Mouse (Mus musculus) midbrain, embryonic 14.5 days (tissue): ENCODE measurements at regions not wholly inside any gene's neighbourhood (a gene's known extent, or its start where the extent isn't known, plus 50 kb on each side); places are given as distances from the start of the nearest gene placed in this dataset.
"Not testable (repeated sequence)": the region's sequence is repeated elsewhere in the genome, so short reads cannot be mapped to it uniquely, and the experiment has no call there.

Source experiments
- ATAC-seq: fragments of 200-750 bp; cut with Nextera tagmentation; 2 replicates; pipeline ENCODE4 v1.8.0; 2017; ENCODE audit warnings: moderate number of reproducible peaks, moderate library complexity; ENCODE audit not compliant: low FRiP score, low TSS enrichment
- DNase-seq: peaks from one replicate; pipeline ENCODE4 v3.0.0-alpha.2; 2015
- H3K27ac ChIP-seq: fragments of 300-500 bp; sonication (generic); replicated peaks from 2 replicates; pipeline ENCODE4 v1.5.1; 2014; ENCODE audit warnings: mild to moderate bottlenecking, low read depth, low read length, moderate library complexity
- H3K27me3 ChIP-seq: fragments of 300-500 bp; sonication (generic); 2 replicates; pipeline ENCODE4 v1.6.1; 2014; ENCODE audit warnings: low read length, control low read depth, mixed read lengths; ENCODE audit not compliant: control insufficient read depth, insufficient read depth
- H3K36me3 ChIP-seq: fragments of 300-500 bp; sonication (generic); 2 replicates; pipeline ENCODE4 v1.6.1; 2014; ENCODE audit warnings: low read length, control low read depth; ENCODE audit not compliant: control insufficient read depth, insufficient read depth
- H3K4me1 ChIP-seq: fragments of 300-500 bp; sonication (generic); 2 replicates; pipeline ENCODE4 v1.6.1; 2014; ENCODE audit warnings: mild to moderate bottlenecking, antibody characterized with exemption, low read length, control low read depth; ENCODE audit not compliant: control insufficient read depth, insufficient read depth
- H3K4me2 ChIP-seq: fragments of 300-500 bp; sonication (generic); 2 replicates; pipeline ENCODE4 v1.6.1; 2014; ENCODE audit warnings: mild to moderate bottlenecking, low read length, moderate library complexity
- H3K4me3 ChIP-seq: fragments of 300-500 bp; sonication (generic); replicated peaks from 2 replicates; pipeline ENCODE4 v1.5.1; 2014; ENCODE audit warnings: low read depth, low read length
- H3K9ac ChIP-seq: fragments of 300-500 bp; sonication (generic); replicated peaks from 2 replicates; pipeline ENCODE4 v1.6.1; 2014; ENCODE audit warnings: mild to moderate bottlenecking, low read length, moderate library complexity
- H3K9me3 ChIP-seq: fragments of 300-500 bp; sonication (generic); 2 replicates; pipeline ENCODE4 v1.6.1; 2016; ENCODE audit warnings: low read length, control low read depth, mixed read lengths; ENCODE audit not compliant: control insufficient read depth
- WGBS: fragments of 180-500 bp; shearing (Covaris S2); extraction: QIAGEN DNeasy Blood & Tissue Kit; methylation state at CpG from one replicate; pipeline ENCODE4 v1.1.7; 2014; 5-methylcytosine and 5-hydroxymethylcytosine counted together

- H3K4me3 ChIP-seq, H3K9ac ChIP-seq, H3K4me1 ChIP-seq, H3K4me2 ChIP-seq, H3K27me3 ChIP-seq, H3K36me3 ChIP-seq, ATAC-seq, H3K9me3 ChIP-seq, DNase-seq, H3K27ac ChIP-seq: not testable (repeated sequence)
- 95% methylated on average over 2 of the region's 2 CpGs for WGBS
These were observed 68.2 kb upstream of the Syn3 start for GRCm38 (mm10) chr10:86566875-86567274.

- Histone ChIP-seq H3K9ac (no peak overlapping the region), H3K27me3 (no peaks in the 10 kb centered on the region), H3K4me2 (no peak overlapping the region), H3K9me3 (no peaks in the 10 kb centered on the region), H3K4me3 (no peak overlapping the region), H3K36me3 (no peaks in the 10 kb centered on the region), H3K27ac (no peak overlapping the region), H3K4me1 (no peaks in the 10 kb centered on the region)
- ATAC-seq (no peak), DNase-seq (no peak)
- WGBS = 67% methylated on average over 8 of the region's 8 CpGs
These were observed 57.1 kb upstream of the Syn3 start for GRCm38 (mm10) chr10:86555843-86556242.
